In genomic region chr9:96889345-96890021, GRCm38 (mm10) we compare ENCODE assay signal across 8 mouse cellular contexts. TPM values are rescaled to one million over a fixed set of nuclear protein-coding genes. Genes with fewer than 3 reads are reported as not detected.
DNase-seq lines count a peak whose midpoint lies in the region; ATAC-seq and TF ChIP-seq lines count a peak whose summit lies in the region.

No protein-coding gene starts in this region.

- peak overlapping the region; percentile 50 for H3ac ChIP-seq in C2C12 (ENCODE audit: control insufficient read depth, insufficient read length, low read depth)

- H3K27ac ChIP-seq in heart, embryonic 13.5 days (replicated peaks): 0 out of 2 replicates have a peak overlapping the region, but pooled peaks have one; percentile 43
- H3K27ac ChIP-seq in kidney, postnatal 0 days: peak overlapping the region; percentile 81
- no peak overlapping the region for H3K27ac ChIP-seq in liver, embryonic 13.5 days
- no peak overlapping the region for H3K27ac ChIP-seq in stomach, embryonic 14.5 days (ENCODE audit: low read length)

- H3K9ac ChIP-seq in heart, embryonic 13.5 days: peak overlapping the region; percentile 83
- peak overlapping the region; percentile 86 for H3K9ac ChIP-seq in kidney, postnatal 0 days (ENCODE audit: low read depth, low read length)
- H3K9ac ChIP-seq in liver, embryonic 13.5 days: peak overlapping the region; percentile 49
- H3K9ac ChIP-seq in stomach, embryonic 14.5 days (replicated peaks; ENCODE audit: low read depth, low read length): peak overlapping the region; percentile 52

- H3K27me3 ChIP-seq in C2C12 (ENCODE audit: control insufficient read depth, insufficient read depth, insufficient read length): no peaks in the 10 kb centered on the region
- peaks cover 33% of the 10 kb centered on the region for H3K27me3 ChIP-seq in heart, embryonic 13.5 days (replicated peaks)
- no peaks in the 10 kb centered on the region; the same call in 1 of the 2 replicates for H3K27me3 ChIP-seq in kidney, postnatal 0 days (ENCODE audit: insufficient read depth, low read length)
- H3K27me3 ChIP-seq in liver, embryonic 13.5 days: peaks cover 60% of the 10 kb centered on the region
- no peaks in the 10 kb centered on the region for H3K27me3 ChIP-seq in stomach, embryonic 14.5 days (ENCODE audit: control insufficient read depth, insufficient read depth, low read length)

- peak overlapping the region; percentile 39 for H3K4me3 ChIP-seq in C2C12 (ENCODE audit: insufficient read depth, poor library complexity, severe bottlenecking)
- peak overlapping the region; percentile 61 for H3K4me3 ChIP-seq in heart, embryonic 13.5 days
- H3K4me3 ChIP-seq in kidney, postnatal 0 days (replicated peaks; ENCODE audit: low read depth, low read length): peak overlapping the region; percentile 63
- H3K4me3 ChIP-seq in liver, embryonic 13.5 days (replicated peaks): peak overlapping the region; percentile 57
- peak overlapping the region; percentile 54 for H3K4me3 ChIP-seq in stomach, embryonic 14.5 days (ENCODE audit: low read depth, low read length)

- no peaks in the 10 kb centered on the region for H3K9me3 ChIP-seq in heart, embryonic 13.5 days
- H3K9me3 ChIP-seq in kidney, postnatal 0 days (replicated peaks; ENCODE audit: low read length): no peaks in the 10 kb centered on the region
- no peaks in the 10 kb centered on the region for H3K9me3 ChIP-seq in liver, embryonic 13.5 days (replicated peaks)
- no peaks in the 10 kb centered on the region for H3K9me3 ChIP-seq in stomach, embryonic 14.5 days (ENCODE audit: control insufficient read depth, low read depth, low read length)

- H3K4me1 ChIP-seq in heart, embryonic 13.5 days: peaks cover 46% of the 10 kb centered on the region
- H3K4me1 ChIP-seq in kidney, postnatal 0 days (replicated peaks; ENCODE audit: insufficient read depth, low read length): no peaks in the 10 kb centered on the region; the same call in 1 of the 2 replicates
- H3K4me1 ChIP-seq in liver, embryonic 13.5 days (replicated peaks): peaks cover 15% of the 10 kb centered on the region
- peaks cover 10% of the 10 kb centered on the region; the same call in 1 of the 2 replicates for H3K4me1 ChIP-seq in stomach, embryonic 14.5 days (ENCODE audit: control insufficient read depth, insufficient read depth, low read length)

- TF ChIP-seq CTCF in C2C12 (IDR thresholded peaks at IDR 0.05; ENCODE audit: control insufficient read depth, insufficient read depth, insufficient read length): peak; percentile 98
- TF ChIP-seq CTCF in kidney, postnatal 0 days (IDR thresholded peaks at IDR 0.05; ENCODE audit: low read depth): peak; percentile 73

- H3K79me2 ChIP-seq in C2C12 (ENCODE audit: control insufficient read depth, insufficient read depth): no peaks in the 10 kb centered on the region

- peak; percentile 36; the same call in 1 of the 2 replicates for ATAC-seq in erythroblast, adult 5-6 weeks (replicated peaks; ENCODE audit: low FRiP score, poor library complexity, severe bottlenecking)
- ATAC-seq in heart, embryonic 13.5 days (ENCODE audit: extremely low read depth, insufficient number of reproducible peaks, low FRiP score, low TSS enrichment): peak; percentile 63; the same call in 1 of the 2 replicates
- ATAC-seq in kidney, postnatal 0 days (replicated peaks; ENCODE audit: low FRiP score, low read depth): peak; percentile 85
- peak; percentile 69 for ATAC-seq in liver, embryonic 13.5 days (ENCODE audit: low read depth)
- peak; percentile 81 for ATAC-seq in stomach, embryonic 14.5 days (ENCODE audit: insufficient number of reproducible peaks, insufficient read depth, low FRiP score, low read depth)

- H3K79me3 ChIP-seq in C2C12 (ENCODE audit: low read depth): no peaks in the 10 kb centered on the region

- peak; percentile 90 for DNase-seq in brain, adult 2 months (ENCODE audit: low read depth, low spot score)
- DNase-seq in kidney, postnatal 0 days (ENCODE audit: low spot score): peak; percentile 83
- DNase-seq in liver, embryonic 13.5 days: peak; percentile 18
- DNase-seq in natural killer cell, adult 2 months (ENCODE audit: low spot score in 2 of 2): peak; percentile 79 to 83

- H3K36me3 ChIP-seq in C2C12 (ENCODE audit: control insufficient read depth, insufficient read depth): no peaks in the 10 kb centered on the region
- no peaks in the 10 kb centered on the region for H3K36me3 ChIP-seq in heart, embryonic 13.5 days
- no peaks in the 10 kb centered on the region for H3K36me3 ChIP-seq in kidney, postnatal 0 days (ENCODE audit: insufficient read depth, low read length)
- no peaks in the 10 kb centered on the region for H3K36me3 ChIP-seq in liver, embryonic 13.5 days
- H3K36me3 ChIP-seq in stomach, embryonic 14.5 days (ENCODE audit: control insufficient read depth, insufficient read depth, low read length): no peaks in the 10 kb centered on the region

- under 1% methylated on average over 62 of the region's 66 CpGs for WGBS in heart, embryonic 13.5 days
- WGBS in kidney, postnatal 0 days: under 1% methylated on average over 60 of the region's 66 CpGs
- WGBS in liver, embryonic 13.5 days (ENCODE audit: insufficient replicate concordance): 1% methylated on average over 66 of the region's 66 CpGs
- under 1% methylated on average over 66 of the region's 66 CpGs for WGBS in stomach, embryonic 14.5 days

- H3K4me2 ChIP-seq in heart, embryonic 13.5 days: peak overlapping the region; percentile 85
- peak overlapping the region; percentile 97 for H3K4me2 ChIP-seq in kidney, postnatal 0 days (ENCODE audit: low read length)
- peak overlapping the region; percentile 72 for H3K4me2 ChIP-seq in liver, embryonic 13.5 days
- peak overlapping the region; percentile 85 for H3K4me2 ChIP-seq in stomach, embryonic 14.5 days (replicated peaks; ENCODE audit: low read depth, low read length)

TF ChIP-seq in C2C12, 6 proteins besides CTCF, POLR2A, EP300 and RAD21:
- no peak for TF ChIP-seq USF1 (IDR thresholded peaks at IDR 0.05; ENCODE audit: low read depth)
- no peak for TF ChIP-seq MYOD1 (IDR thresholded peaks at IDR 0.05; ENCODE audit: control insufficient read depth, insufficient read length, low read depth)
- TF ChIP-seq MAX (IDR thresholded peaks at IDR 0.05): no peak
- no peak for TF ChIP-seq FOSL1 (IDR thresholded peaks at IDR 0.05; ENCODE audit: insufficient read depth, low read length, poor library complexity, severe bottlenecking)
- no peak for TF ChIP-seq CEBPB (IDR thresholded peaks at IDR 0.05; ENCODE audit: low read depth)
- TF ChIP-seq MYOG (IDR thresholded peaks at IDR 0.05; ENCODE audit: control insufficient read depth, extremely low read depth, insufficient read length): no peak
TF ChIP-seq in C2C12: peak in this region for 0.

RNA-seq across cellular contexts. Expression of gene Pxylp1, which starts 3.0 kb away (rescaled TPM):
- 7.5 TPM for polyA plus RNA-seq in C2C12 (2012; fragmentation: generic; extraction: Trizol)
- 26.8 and 27.1 TPM in 2 replicates for total RNA-seq in erythroblast, adult 5-6 weeks (2015; ENCODE audit: low replicate concordance)
- total RNA-seq in erythroblast, adult 5-6 weeks (2017; ENCODE audit: low replicate concordance): 13.5 and 16.6 TPM in 2 replicates
- 29.5 and 33.3 TPM in 2 replicates for polyA plus RNA-seq in heart, embryonic 13.5 days (2015; fragmentation: Nextera tagmentation; extraction: Ambion mirVana)
- 13.8 and 15.7 TPM in 2 replicates for polyA plus RNA-seq in kidney, postnatal 0 days (2015; fragmentation: Nextera tagmentation; extraction: Ambion mirVana)
- polyA plus RNA-seq in liver, embryonic 13.5 days (2015; fragmentation: Nextera tagmentation; extraction: Ambion mirVana): 1.9 and 2.4 TPM in 2 replicates
- 36.8 and 37.7 TPM in 2 replicates for polyA plus RNA-seq in stomach, embryonic 14.5 days (2014; fragmentation: Nextera tagmentation; extraction: Ambion mirVana)

Comparison
In these comparisons a context has a peak if more than half of its experiments do, and no peak if none do; other contexts are left out.
1. DNase-seq: peak in every context shown above with its lines; median percentile 90 in brain, adult 2 months; 83 in kidney, postnatal 0 days; 81 in natural killer cell, adult 2 months; 18 in liver, embryonic 13.5 days.
2. H3K27ac ChIP-seq: peak in heart, embryonic 13.5 days (single experiment) and kidney, postnatal 0 days (single experiment); none in liver, embryonic 13.5 days (single experiment) and stomach, embryonic 14.5 days (single experiment).
3. Peak in every context shown above with its lines, with median percentiles within 50 percentile points of each other: H3K4me3 ChIP-seq, ATAC-seq, H3K4me2 ChIP-seq and H3K9ac ChIP-seq.